Mouse (Mus musculus) heart, postnatal 4 days (tissue): Measurements from ENCODE around the gene Fgfr2. TPM values are rescaled to one million over a fixed set of nuclear protein-coding genes. Genes with fewer than 3 reads are reported as not detected.
"Not testable (repeated sequence)": the region's sequence is repeated elsewhere in the genome, so short reads cannot be mapped to it uniquely, and the experiment has no call there.

Source experiments
- DNase-seq: peaks from one replicate; pipeline ENCODE4 v3.0.0; 2021
- total RNA-seq, 2 experiments: library from RNA; stranded (reverse); gene quantifications; 2 replicates each; pipeline ENCODE4 v1.2.3; 2021

Gene Fgfr2
- total RNA-seq, 2 experiments from 2014 or later = 10.2 to 10.6 TPM

GRCm38 (mm10) chr7:130568783-130569436, 2554.2 kb downstream of the Fgfr2 start:
- DNase-seq = peak; percentile 25

GRCm38 (mm10) chr7:130564596-130564995, 2558.6 kb downstream of the Fgfr2 start:
- no peak for DNase-seq

GRCm38 (mm10) chr7:130563880-130564279, 2559.3 kb downstream of the Fgfr2 start:
- DNase-seq = no peak

GRCm38 (mm10) chr7:130563276-130563675, 2559.9 kb downstream of the Fgfr2 start:
- no peak for DNase-seq

- no peak for DNase-seq
Measured at GRCm38 (mm10) chr7:130560933-130561332, 2562.2 kb downstream of the Fgfr2 start.

GRCm38 (mm10) chr7:130558592-130558991, 2564.6 kb downstream of the Fgfr2 start:
- DNase-seq = no peak

GRCm38 (mm10) chr7:130555597-130555996, 2567.6 kb downstream of the Fgfr2 start:
- DNase-seq = peak; percentile 45

- no peak for DNase-seq
Measured at GRCm38 (mm10) chr7:130553321-130553720, 2569.8 kb downstream of the Fgfr2 start.

GRCm38 (mm10) chr7:130552780-130553179, 2570.4 kb downstream of the Fgfr2 start:
- DNase-seq = peak; percentile 68

- no peak for DNase-seq
Measured at GRCm38 (mm10) chr7:130547635-130548175, 2575.4 kb downstream of the Fgfr2 start.

- peak; percentile 95 for DNase-seq
Measured at GRCm38 (mm10) chr7:130546791-130547484, 2576.2 kb downstream of the Fgfr2 start.

- no peak for DNase-seq
Measured at GRCm38 (mm10) chr7:130546421-130546790, 2576.7 kb downstream of the Fgfr2 start.

GRCm38 (mm10) chr7:130545893-130546292, 2577.3 kb downstream of the Fgfr2 start:
- DNase-seq = no peak

GRCm38 (mm10) chr7:130545401-130545800, 2577.7 kb downstream of the Fgfr2 start:
- DNase-seq = no peak

GRCm38 (mm10) chr7:130543181-130543580, 2580.0 kb downstream of the Fgfr2 start:
- no peak for DNase-seq

GRCm38 (mm10) chr7:130540176-130540575, 2583.0 kb downstream of the Fgfr2 start:
- no peak for DNase-seq

GRCm38 (mm10) chr7:130537068-130537467, 2586.1 kb downstream of the Fgfr2 start:
- DNase-seq = no peak

GRCm38 (mm10) chr7:130535174-130535573, 2588.0 kb downstream of the Fgfr2 start:
- DNase-seq = no peak

GRCm38 (mm10) chr7:130533316-130534260, 2589.6 kb downstream of the Fgfr2 start:
- DNase-seq = peak; percentile 97

- not testable (repeated sequence) for DNase-seq
Measured at GRCm38 (mm10) chr7:130531138-130531537, 2592.0 kb downstream of the Fgfr2 start.

- DNase-seq = no peak
Measured at GRCm38 (mm10) chr7:130527306-130527705, 2595.8 kb downstream of the Fgfr2 start.

- DNase-seq = no peak
Measured at GRCm38 (mm10) chr7:130523451-130523850, 2599.7 kb downstream of the Fgfr2 start.
